Comparison of ENCODE assay signal across 8 mouse cellular contexts in the genomic region with DNA sequence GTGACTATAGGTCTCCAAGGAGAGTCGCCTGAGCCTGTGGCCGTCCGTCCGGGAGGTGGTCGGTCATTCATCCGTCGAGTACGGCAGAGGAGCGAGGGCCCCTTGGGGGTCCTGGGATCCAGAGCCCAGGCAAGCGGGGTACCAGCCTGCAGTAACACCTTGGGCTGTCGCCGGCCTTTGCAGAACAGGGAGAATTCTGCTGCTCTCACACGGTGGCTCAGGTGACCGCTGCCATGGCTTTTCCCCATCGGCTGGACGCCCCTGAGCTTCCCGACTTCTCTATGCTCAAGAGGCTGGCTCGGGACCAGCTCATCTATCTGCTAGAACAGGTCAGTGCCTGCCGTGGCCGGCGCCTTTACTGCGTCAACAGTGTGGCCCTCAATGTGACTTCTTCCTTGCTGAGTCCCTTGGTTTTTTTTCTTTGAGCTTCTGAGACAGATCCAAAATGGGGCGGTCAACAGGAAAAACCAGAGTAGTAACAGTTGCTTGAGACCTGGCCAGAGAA. TPM values are rescaled to one million over a fixed set of nuclear protein-coding genes. Genes with fewer than 3 reads are reported as not detected.
DNase-seq lines count a peak whose midpoint lies in the region; ATAC-seq and TF ChIP-seq lines count a peak whose summit lies in the region.

No protein-coding gene starts in this region.

- peak overlapping the region; percentile 84 for H3K27ac ChIP-seq in embryonic facial prominence, embryonic 10.5 days (replicated peaks)
- H3K27ac ChIP-seq in hindbrain, embryonic 16.5 days (ENCODE audit: low read depth, low read length): peak overlapping the region; percentile 53
- peak overlapping the region; percentile 84 for H3K27ac ChIP-seq in liver, postnatal 0 days (ENCODE audit: low read depth)
- H3K27ac ChIP-seq in stomach, embryonic 14.5 days (ENCODE audit: low read length): no peak overlapping the region; the same call in 1 of the 2 replicates

- no peak; the same call in 1 of the 2 replicates for TF ChIP-seq EP300 in liver, postnatal 0 days (IDR thresholded peaks at IDR 0.05; ENCODE audit: low read depth)

- H3K4me3 ChIP-seq in embryonic facial prominence, embryonic 10.5 days: peak overlapping the region; percentile 92
- peak overlapping the region; percentile 60 for H3K4me3 ChIP-seq in hindbrain, embryonic 16.5 days (ENCODE audit: low read length)
- H3K4me3 ChIP-seq in liver, postnatal 0 days (ENCODE audit: low read depth, low read length): peak overlapping the region; percentile 62
- H3K4me3 ChIP-seq in stomach, embryonic 14.5 days (ENCODE audit: low read depth, low read length): peak overlapping the region; percentile 78

- peaks cover 22% of the 10 kb centered on the region for H3K4me1 ChIP-seq in embryonic facial prominence, embryonic 10.5 days
- H3K4me1 ChIP-seq in hindbrain, embryonic 16.5 days (ENCODE audit: control insufficient read depth, insufficient read depth, low read depth, low read length): peaks cover 21% of the 10 kb centered on the region
- peaks cover 15% of the 10 kb centered on the region for H3K4me1 ChIP-seq in liver, postnatal 0 days (ENCODE audit: insufficient read depth)
- no peaks in the 10 kb centered on the region; the same call in 1 of the 2 replicates for H3K4me1 ChIP-seq in stomach, embryonic 14.5 days (ENCODE audit: control insufficient read depth, insufficient read depth, low read length)

- peaks cover 60% of the 10 kb centered on the region for H3K36me3 ChIP-seq in embryonic facial prominence, embryonic 10.5 days (replicated peaks)
- peaks cover 44% of the 10 kb centered on the region for H3K36me3 ChIP-seq in hindbrain, embryonic 16.5 days (ENCODE audit: control insufficient read depth, insufficient read depth, low read length)
- peaks cover 34% of the 10 kb centered on the region for H3K36me3 ChIP-seq in liver, postnatal 0 days (replicated peaks; ENCODE audit: insufficient read depth, low read length)
- peaks cover 17% of the 10 kb centered on the region for H3K36me3 ChIP-seq in stomach, embryonic 14.5 days (ENCODE audit: control insufficient read depth, insufficient read depth, low read length)

- DNase-seq in embryo, embryonic 10.5 days (ENCODE audit: low spot score): peak; percentile 37
- no peak for DNase-seq in embryo, embryonic 11 days
- no peak for DNase-seq in embryonic facial prominence, embryonic 10.5 days (ENCODE audit: low spot score)
- no peak for DNase-seq in liver, postnatal 0 days
- DNase-seq in urinary bladder, postnatal 10 days (ENCODE audit: low spot score): no peak

- no peak for TF ChIP-seq CTCF in liver, postnatal 0 days (IDR thresholded peaks at IDR 0.05; ENCODE audit: low read depth)

- 1% methylated on average over 23 of the region's 23 CpGs for WGBS in embryonic facial prominence, embryonic 10.5 days
- WGBS in hindbrain, embryonic 16.5 days: under 1% methylated on average over 23 of the region's 23 CpGs
- under 1% methylated on average over 23 of the region's 23 CpGs for WGBS in liver, postnatal 0 days (ENCODE audit: insufficient replicate concordance)
- WGBS in stomach, embryonic 14.5 days: under 1% methylated on average over 23 of the region's 23 CpGs

- peaks cover 12% of the 10 kb centered on the region for H3K9me3 ChIP-seq in embryonic facial prominence, embryonic 10.5 days
- peaks cover 5% of the 10 kb centered on the region for H3K9me3 ChIP-seq in hindbrain, embryonic 16.5 days (ENCODE audit: control insufficient read depth, low read length)
- no peaks in the 10 kb centered on the region for H3K9me3 ChIP-seq in liver, postnatal 0 days (ENCODE audit: low read length)
- peaks cover 8% of the 10 kb centered on the region; the same call in 1 of the 2 replicates for H3K9me3 ChIP-seq in stomach, embryonic 14.5 days (ENCODE audit: control insufficient read depth, low read depth, low read length)

- ATAC-seq in CD4-positive, CD25-positive, alpha-beta regulatory T cell, adult 4 months: peak; percentile 2
- ATAC-seq in hindbrain, embryonic 16.5 days: peak; percentile 63
- peak; percentile 63 for ATAC-seq in liver, postnatal 0 days
- peak; percentile 63; the same call in 1 of the 2 replicates for ATAC-seq in stomach, embryonic 14.5 days (ENCODE audit: insufficient number of reproducible peaks, insufficient read depth, low FRiP score, low read depth)

- H3K9ac ChIP-seq in hindbrain, embryonic 16.5 days (ENCODE audit: low read depth, low read length): peak overlapping the region; percentile 71
- peak overlapping the region; percentile 63 for H3K9ac ChIP-seq in liver, postnatal 0 days (replicated peaks)
- peak overlapping the region; percentile 57 for H3K9ac ChIP-seq in stomach, embryonic 14.5 days (replicated peaks; ENCODE audit: low read depth, low read length)

- no peaks in the 10 kb centered on the region for H3K27me3 ChIP-seq in embryonic facial prominence, embryonic 10.5 days (replicated peaks; ENCODE audit: low read depth, poor library complexity, severe bottlenecking)
- no peaks in the 10 kb centered on the region for H3K27me3 ChIP-seq in hindbrain, embryonic 16.5 days (replicated peaks; ENCODE audit: control insufficient read depth, insufficient read depth, low read length)
- H3K27me3 ChIP-seq in liver, postnatal 0 days (ENCODE audit: insufficient read depth, low read length): no peaks in the 10 kb centered on the region
- no peaks in the 10 kb centered on the region for H3K27me3 ChIP-seq in stomach, embryonic 14.5 days (ENCODE audit: control insufficient read depth, insufficient read depth, low read length)

- peak overlapping the region; percentile 81 for H3K4me2 ChIP-seq in hindbrain, embryonic 16.5 days (ENCODE audit: low read length)
- peak overlapping the region; percentile 82 for H3K4me2 ChIP-seq in liver, postnatal 0 days (ENCODE audit: low read depth, low read length)
- H3K4me2 ChIP-seq in stomach, embryonic 14.5 days (replicated peaks; ENCODE audit: low read depth, low read length): peak overlapping the region; percentile 78

RNA-seq across cellular contexts. Expression of a gene that starts 0.4 kb away (rescaled TPM):
- 10 to 100 TPM; 28.9 to 44.3 TPM for polyA plus RNA-seq in CD4-positive, CD25-positive, alpha-beta regulatory T cell, adult 4 months (2017; shearing (Covaris generic))
- 17.3 and 18.0 TPM in 2 replicates for polyA plus RNA-seq in embryonic facial prominence, embryonic 10.5 days (2016; fragmentation: Nextera tagmentation; extraction: Ambion mirVana)
- 23.7 and 30.3 TPM in 2 replicates for polyA plus RNA-seq in hindbrain, embryonic 16.5 days (2015; fragmentation: Nextera tagmentation; extraction: Ambion mirVana)
- polyA plus RNA-seq in liver, postnatal 0 days (2015; fragmentation: Nextera tagmentation; extraction: Ambion mirVana): 2.5 and 2.9 TPM in 2 replicates
- polyA plus RNA-seq in stomach, embryonic 14.5 days (2014; fragmentation: Nextera tagmentation; extraction: Ambion mirVana): 14.3 and 15.6 TPM in 2 replicates

RNA-seq across cellular contexts. Expression of a gene that starts 8.8 kb away (rescaled TPM):
- polyA plus RNA-seq in CD4-positive, CD25-positive, alpha-beta regulatory T cell, adult 4 months (2017; shearing (Covaris generic)): 10 to 100 TPM; 28.9 to 34.0 TPM
- polyA plus RNA-seq in embryonic facial prominence, embryonic 10.5 days (2016; fragmentation: Nextera tagmentation; extraction: Ambion mirVana): 42.7 and 43.2 TPM in 2 replicates
- polyA plus RNA-seq in hindbrain, embryonic 16.5 days (2015; fragmentation: Nextera tagmentation; extraction: Ambion mirVana): 71.6 and 75.9 TPM in 2 replicates
- 20.9 and 23.1 TPM in 2 replicates for polyA plus RNA-seq in liver, postnatal 0 days (2015; fragmentation: Nextera tagmentation; extraction: Ambion mirVana)
- 51.7 and 52.2 TPM in 2 replicates for polyA plus RNA-seq in stomach, embryonic 14.5 days (2014; fragmentation: Nextera tagmentation; extraction: Ambion mirVana)

RNA-seq across cellular contexts. Expression of a gene that starts 23.6 kb away (rescaled TPM):
- polyA plus RNA-seq in CD4-positive, CD25-positive, alpha-beta regulatory T cell, adult 4 months (2017; shearing (Covaris generic)): under 1 TPM in 1 of 2 experiments, not detected in 1; 0.94 TPM
- polyA plus RNA-seq in embryonic facial prominence, embryonic 10.5 days (2016; fragmentation: Nextera tagmentation; extraction: Ambion mirVana): 0.57 and 0.89 TPM in 2 replicates
- 3.3 TPM in 2 replicates for polyA plus RNA-seq in hindbrain, embryonic 16.5 days (2015; fragmentation: Nextera tagmentation; extraction: Ambion mirVana)
- polyA plus RNA-seq in liver, postnatal 0 days (2015; fragmentation: Nextera tagmentation; extraction: Ambion mirVana): 0.43 TPM in 2 replicates
- 1.0 and 1.8 TPM in 2 replicates for polyA plus RNA-seq in stomach, embryonic 14.5 days (2014; fragmentation: Nextera tagmentation; extraction: Ambion mirVana)

RNA-seq across cellular contexts. Expression of a gene that starts 24.4 kb away (rescaled TPM):
- 10 to 100 TPM; 16.9 to 30.3 TPM for polyA plus RNA-seq in CD4-positive, CD25-positive, alpha-beta regulatory T cell, adult 4 months (2017; shearing (Covaris generic))
- polyA plus RNA-seq in embryonic facial prominence, embryonic 10.5 days (2016; fragmentation: Nextera tagmentation; extraction: Ambion mirVana): 196 and 199 TPM in 2 replicates
- 34.9 and 41.2 TPM in 2 replicates for polyA plus RNA-seq in hindbrain, embryonic 16.5 days (2015; fragmentation: Nextera tagmentation; extraction: Ambion mirVana)
- polyA plus RNA-seq in liver, postnatal 0 days (2015; fragmentation: Nextera tagmentation; extraction: Ambion mirVana): 48.3 and 57.6 TPM in 2 replicates
- polyA plus RNA-seq in stomach, embryonic 14.5 days (2014; fragmentation: Nextera tagmentation; extraction: Ambion mirVana): 159 and 167 TPM in 2 replicates

RNA-seq across cellular contexts. Expression of a gene that starts 37.1 kb away (rescaled TPM):
- 10 to 100 TPM in 1 of 2 experiments, 1 to 10 TPM in 1; 8.4 to 11.4 TPM for polyA plus RNA-seq in CD4-positive, CD25-positive, alpha-beta regulatory T cell, adult 4 months (2017; shearing (Covaris generic))
- polyA plus RNA-seq in embryonic facial prominence, embryonic 10.5 days (2016; fragmentation: Nextera tagmentation; extraction: Ambion mirVana): 6.6 and 6.7 TPM in 2 replicates
- 4.5 and 4.9 TPM in 2 replicates for polyA plus RNA-seq in hindbrain, embryonic 16.5 days (2015; fragmentation: Nextera tagmentation; extraction: Ambion mirVana)
- 1.5 and 1.6 TPM in 2 replicates for polyA plus RNA-seq in liver, postnatal 0 days (2015; fragmentation: Nextera tagmentation; extraction: Ambion mirVana)
- 5.0 and 5.6 TPM in 2 replicates for polyA plus RNA-seq in stomach, embryonic 14.5 days (2014; fragmentation: Nextera tagmentation; extraction: Ambion mirVana)

Comparison
In these comparisons a context has a peak if more than half of its experiments do, and no peak if none do; other contexts are left out.
1. ATAC-seq: peak in every context shown above with its lines; median percentile 63 in hindbrain, embryonic 16.5 days; 63 in liver, postnatal 0 days; 63 in stomach, embryonic 14.5 days; 2 in CD4-positive, CD25-positive, alpha-beta regulatory T cell, adult 4 months.